In genomic region chr17:72947111-72947859, GRCm38 (mm10) we compare ENCODE assay signal across 15 mouse cellular contexts. TPM values are rescaled to one million over a fixed set of nuclear protein-coding genes. Genes with fewer than 3 reads are reported as not detected.
A peak's percentile ranks its signal among the peaks of the same experiment; 100 is the strongest.
DNase-seq lines count a peak whose midpoint lies in the region; ATAC-seq and TF ChIP-seq lines count a peak whose summit lies in the region.
"Had no signal": no experiment of that assay in that cellular context is flagged by ENCODE, and none has a peak within 500 bp of the region (broad histone marks: within the 10 kb centered on the region; RNA-seq: fewer than 3 reads in every experiment).

No protein-coding gene starts in this region.

- intact Hi-C loops in heart, postnatal 14 days (cut with DNase I) = no loop called here

- TF ChIP-seq RAD21 in CH12.LX (IDR thresholded peaks at IDR 0.05; ENCODE audit: low read depth, low read length) = no peak

- TF ChIP-seq POLR2A in CH12.LX (IDR thresholded peaks at IDR 0.05; ENCODE audit: low read depth, low read length) = no peak

- no peak overlapping the region for H3K4me2 ChIP-seq in heart, embryonic 15.5 days
- H3K4me2 ChIP-seq in lung, embryonic 16.5 days (ENCODE audit: low read depth, low read length) = no peak overlapping the region
- peak overlapping the region; percentile 11 for H3K4me2 ChIP-seq in CH12.LX (ENCODE audit: insufficient read depth, low read depth, poor library complexity, severe bottlenecking)
- H3K4me2 ChIP-seq: midbrain, embryonic 12.5 days had no signal

- H3K36me3 ChIP-seq in heart, embryonic 15.5 days = peaks cover 8% of the 10 kb centered on the region; the same call in 1 of the 2 replicates
- H3K36me3 ChIP-seq in lung, embryonic 16.5 days (ENCODE audit: control insufficient read depth, insufficient read depth, low read length) = peaks cover 6% of the 10 kb centered on the region
- H3K36me3 ChIP-seq in CH12.LX (replicated peaks in 1 of 2; ENCODE audit: control insufficient read depth in 1 of 2, insufficient read depth in 1 of 2, low read length in 1 of 2) = peaks cover 0 to 5% of the 10 kb centered on the region in 2 experiments
- H3K36me3 ChIP-seq: liver, embryonic 12.5 days had no signal

- H3K9me3 ChIP-seq in heart, embryonic 15.5 days (replicated peaks) = no peaks in the 10 kb centered on the region
- H3K9me3 ChIP-seq in lung, embryonic 16.5 days (ENCODE audit: control insufficient read depth, low read length) = no peaks in the 10 kb centered on the region
- H3K9me3 ChIP-seq in CH12.LX (replicated peaks; ENCODE audit: low read length) = peaks cover 15% of the 10 kb centered on the region
- H3K9me3 ChIP-seq: liver, embryonic 12.5 days; midbrain, embryonic 12.5 days had no signal

- in situ Hi-C loops in CH12.LX (cut with MboI; ENCODE audit: low pct_ligation_motif_present, low pct_unique_long_range_greater_than_20kb, low sequenced_read_pairs) = no loop called here

- no peak for TF ChIP-seq CTCF in CH12.LX (conservative IDR thresholded peaks at IDR 0.05 in 1 of 2, IDR thresholded peaks at IDR 0.05 in 1 of 2; ENCODE audit: low read depth in 2 of 2, low read length in 2 of 2)

- H3K4me3 ChIP-seq in heart, embryonic 15.5 days = no peak overlapping the region
- H3K4me3 ChIP-seq in lung, embryonic 16.5 days (ENCODE audit: low read length) = no peak overlapping the region
- H3K4me3 ChIP-seq in CH12.LX (replicated peaks in 1 of 3; ENCODE audit: low read depth in 2 of 3, low read length in 2 of 3, poor library complexity in 1 of 3) = no peak overlapping the region
- H3K4me3 ChIP-seq: layer of hippocampus, adult 2 months; liver, embryonic 12.5 days; midbrain, embryonic 12.5 days had no signal

- no peak overlapping the region for H3K9ac ChIP-seq in heart, embryonic 15.5 days
- no peak overlapping the region for H3K9ac ChIP-seq in lung, embryonic 16.5 days (ENCODE audit: low read length)
- H3K9ac ChIP-seq in CH12.LX (ENCODE audit: insufficient read depth, low read depth) = no peak overlapping the region
- H3K9ac ChIP-seq: forebrain, postnatal 0 days; liver, embryonic 12.5 days; midbrain, embryonic 12.5 days had no signal

- H3K27ac ChIP-seq in heart, embryonic 15.5 days = peak overlapping the region; percentile 88
- peak overlapping the region; percentile 27; the same call in 1 of the 2 replicates for H3K27ac ChIP-seq in lung, embryonic 16.5 days (ENCODE audit: low read length)
- H3K27ac ChIP-seq in CH12.LX (ENCODE audit: insufficient read depth, low read depth) = no peak overlapping the region
- H3K27ac ChIP-seq: layer of hippocampus, adult 2 months; midbrain, embryonic 12.5 days had no signal

- H3K79me2 ChIP-seq in CH12.LX (replicated peaks; ENCODE audit: control insufficient read depth, extremely low read depth, insufficient read depth, poor library complexity, severe bottlenecking) = no peaks in the 10 kb centered on the region

- no peak for ATAC-seq in heart, embryonic 15.5 days (replicated peaks; ENCODE audit: insufficient number of reproducible peaks, insufficient read depth, low FRiP score, low read depth)
- ATAC-seq in lung, embryonic 16.5 days (ENCODE audit: low read depth) = peak; percentile 63
- ATAC-seq: forebrain, postnatal 0 days; liver, embryonic 12.5 days had no signal

- no peaks in the 10 kb centered on the region for H3K27me3 ChIP-seq in heart, embryonic 15.5 days
- H3K27me3 ChIP-seq in lung, embryonic 16.5 days (ENCODE audit: control insufficient read depth, insufficient read depth, low read depth, low read length) = no peaks in the 10 kb centered on the region
- H3K27me3 ChIP-seq in CH12.LX (replicated peaks) = peaks cover 2% of the 10 kb centered on the region
- H3K27me3 ChIP-seq: liver, embryonic 12.5 days; midbrain, embryonic 12.5 days had no signal

- TF ChIP-seq EP300 in CH12.LX (IDR thresholded peaks at IDR 0.05; ENCODE audit: low read length) = no peak

- no peak for DNase-seq in heart, postnatal 14 days
- no peak for DNase-seq in lung, adult 18-20 months
- no peak for DNase-seq in CH12.LX (ENCODE audit: extremely low read depth)
- DNase-seq in kidney, postnatal 36 days = peak; percentile 30 to 33
- no peak for DNase-seq in adrenal gland, adult (ENCODE audit: inconsistent age in 2 of 2, low spot score in 1 of 2)
- DNase-seq in yolk sac, embryonic 10.5 days (ENCODE audit: low spot score) = no peak
- DNase-seq: adrenal gland, postnatal 25 days; forebrain, postnatal 0 days; gastrocnemius, postnatal 36 days; right cerebral cortex, postnatal 4 days had no signal

- 53% methylated on average over 6 of the region's 6 CpGs for WGBS in heart, embryonic 15.5 days
- WGBS in lung, embryonic 16.5 days = 40% methylated on average over 6 of the region's 6 CpGs

- dilution Hi-C loops in CH12.LX (cut with MboI; ENCODE audit: extremely low pct_ligation_motif_present, extremely low pct_unique_long_range_greater_than_20kb, low sequenced_read_pairs) = no loop called here

- H3K4me1 ChIP-seq in heart, embryonic 15.5 days (replicated peaks) = peaks cover 32% of the 10 kb centered on the region
- H3K4me1 ChIP-seq in lung, embryonic 16.5 days (replicated peaks; ENCODE audit: control insufficient read depth, insufficient read depth, low read length) = peaks cover 14% of the 10 kb centered on the region
- H3K4me1 ChIP-seq in CH12.LX (ENCODE audit: control insufficient read depth in 1 of 2, insufficient read depth in 2 of 2) = peaks cover 8 to 17% of the 10 kb centered on the region in 2 experiments; a peak in 3 of 4 replicates
- H3K4me1 ChIP-seq: midbrain, embryonic 12.5 days had no signal

TF ChIP-seq in CH12.LX, 34 proteins besides CTCF, POLR2A, EP300 and RAD21:
- TF ChIP-seq UBTF (IDR thresholded peaks at IDR 0.05; ENCODE audit: low read depth, low read length) (no peak), USF2 (conservative IDR thresholded peaks at IDR 0.05; ENCODE audit: low read depth, low read length) (no peak), ZNF384 (IDR thresholded peaks at IDR 0.05; ENCODE audit: low read depth, low read length) (no peak), ZMIZ1 (IDR thresholded peaks at IDR 0.05; ENCODE audit: low read depth, low read length) (no peak), ETS1 (conservative IDR thresholded peaks at IDR 0.05; ENCODE audit: low read depth, low read length) (no peak), NRF1 (IDR thresholded peaks at IDR 0.05; ENCODE audit: low read depth, low read length) (no peak), CHD1 (IDR thresholded peaks at IDR 0.05; ENCODE audit: low read depth, low read length) (no peak), E2F4 (IDR thresholded peaks at IDR 0.05; ENCODE audit: insufficient replicate concordance, low read depth, low read length) (no peak), MEF2A (IDR thresholded peaks at IDR 0.05; ENCODE audit: borderline replicate concordance, low read depth, low read length) (no peak), KAT2A (IDR thresholded peaks at IDR 0.05; ENCODE audit: insufficient replicate concordance, low read length) (no peak), PAX5 (IDR thresholded peaks at IDR 0.05; ENCODE audit: low read length) (no peak), MXI1 (IDR thresholded peaks at IDR 0.05; ENCODE audit: low read depth, low read length) (no peak), MAZ (IDR thresholded peaks at IDR 0.05; ENCODE audit: low read depth, low read length) (no peak), SIN3A (IDR thresholded peaks at IDR 0.05; ENCODE audit: low read length) (no peak), MAX (IDR thresholded peaks at IDR 0.05; ENCODE audit: low read length) (no peak), IRF4 (IDR thresholded peaks at IDR 0.05; ENCODE audit: low read depth, low read length) (no peak), POLR2AphosphoS2 (IDR thresholded peaks at IDR 0.05; ENCODE audit: low read depth, low read length) (no peak), BHLHE40 (IDR thresholded peaks at IDR 0.05; ENCODE audit: low read depth, low read length) (no peak)

RNA-seq across cellular contexts. Expression of gene Lbh, which starts 29.2 kb away (rescaled TPM):
- 23.2 and 29.0 TPM in 2 replicates for polyA plus RNA-seq in heart, embryonic 15.5 days (2015; fragmentation: Nextera tagmentation; extraction: Ambion mirVana)
- total RNA-seq in heart, postnatal 14 days (2021) = 100 to 1,000 TPM; 318 to 323 TPM
- 8.8 and 9.7 TPM in 2 replicates for polyA plus RNA-seq in lung, embryonic 16.5 days (2015; fragmentation: Nextera tagmentation; extraction: Ambion mirVana)
- total RNA-seq in CH12.LX (2012; rRNA removed) = 12.2 and 14.4 TPM in 2 replicates
- 13.1 and 16.7 TPM in 2 replicates for total RNA-seq in CH12.LX (2014; rRNA removed)
- 26.0 and 30.0 TPM in 2 replicates for polyA plus RNA-seq in CH12.LX (2012; ENCODE audit: insufficient read length, low read depth)

Comparison
In these comparisons a context has a peak if more than half of its experiments do, and no peak if none do; other contexts are left out.
1. DNase-seq: peak in kidney, postnatal 36 days (2 of 2); none in heart, postnatal 14 days (0 of 2), lung, adult 18-20 months (0 of 2), CH12.LX (single experiment), adrenal gland, adult (0 of 2) and yolk sac, embryonic 10.5 days (single experiment).